Mouse (Mus musculus) forebrain, postnatal 0 days (tissue): ENCODE measurements around the gene Ostc. TPM values are rescaled to one million over a fixed set of nuclear protein-coding genes. Genes with fewer than 3 reads are reported as not detected.

Source experiments
- ATAC-seq: fragments of 200-750 bp; cut with Nextera tagmentation; 2 replicates; pipeline ENCODE4 v1.8.0; 2017; ENCODE audit warnings: mild to moderate bottlenecking, moderate library complexity
- DNase-seq: peaks from one replicate; pipeline ENCODE4 v3.0.0-alpha.2; 2015
- H3K27ac ChIP-seq: fragments of 300-500 bp; sonication (generic); 2 replicates; pipeline ENCODE4 v1.5.1; 2014; ENCODE audit warnings: low read depth, mild to moderate bottlenecking, antibody characterized with exemption, low read length, moderate library complexity, mixed read lengths
- H3K27me3 ChIP-seq: fragments of 300-500 bp; sonication (generic); 2 replicates; pipeline ENCODE4 v1.6.1; 2014; ENCODE audit warnings: mild to moderate bottlenecking, low read length, mixed read lengths; ENCODE audit not compliant: insufficient read depth
- H3K36me3 ChIP-seq: fragments of 300-500 bp; sonication (generic); 2 replicates; pipeline ENCODE4 v1.6.1; 2014; ENCODE audit warnings: mild to moderate bottlenecking, moderate library complexity; ENCODE audit not compliant: insufficient read depth
- H3K4me1 ChIP-seq: fragments of 300-500 bp; sonication (generic); 2 replicates; pipeline ENCODE4 v1.6.1; 2014; ENCODE audit warnings: antibody characterized with exemption; ENCODE audit not compliant: insufficient read depth
- H3K4me2 ChIP-seq: fragments of 300-500 bp; sonication (generic); 2 replicates; pipeline ENCODE4 v1.6.1; 2014; ENCODE audit warnings: low read depth, mild to moderate bottlenecking, moderate library complexity
- H3K4me3 ChIP-seq: fragments of 300-500 bp; sonication (generic); 2 replicates; pipeline ENCODE4 v1.5.1; 2014; ENCODE audit warnings: low read depth, low read length, mixed read lengths
- H3K9ac ChIP-seq: fragments of 300-500 bp; sonication (generic); 2 replicates; pipeline ENCODE4 v1.6.1; 2014; ENCODE audit warnings: mild to moderate bottlenecking
- H3K9me3 ChIP-seq: fragments of 300-500 bp; sonication (generic); 2 replicates; pipeline ENCODE4 v1.6.1; 2016; ENCODE audit warnings: low read length
- CTCF ChIP-seq: sonication (generic); IDR thresholded peaks from 2 replicates; pipeline ENCODE4 v1.5.1; 2016; ENCODE audit warnings: antibody characterized with exemption, control low read depth, low read depth
- WGBS: fragments of 180-500 bp; shearing (Covaris S2); extraction: QIAGEN DNeasy Blood & Tissue Kit; methylation state at CpG from one replicate; pipeline ENCODE4 v1.1.7; 2014; 5-methylcytosine and 5-hydroxymethylcytosine counted together
- polyA plus RNA-seq: library from polyadenylated mRNA; unstranded; fragments of >200 nt; fragmentation: Nextera tagmentation; extraction: Ambion mirVana; gene quantifications from 2 replicates; pipeline ENCODE4 v1.2.1, GENCODE M21; 2015
- total RNA-seq: library from RNA; depleted of rRNA; stranded (reverse); fragments of >200 nt; gene quantifications from 2 replicates; pipeline ENCODE4 v1.2.3, GENCODE M21; 2014; rRNA removed

The Ostc gene
- total RNA-seq = 118 and 146 TPM in 2 replicates
- polyA plus RNA-seq = 186 and 197 TPM in 2 replicates

DNA sequence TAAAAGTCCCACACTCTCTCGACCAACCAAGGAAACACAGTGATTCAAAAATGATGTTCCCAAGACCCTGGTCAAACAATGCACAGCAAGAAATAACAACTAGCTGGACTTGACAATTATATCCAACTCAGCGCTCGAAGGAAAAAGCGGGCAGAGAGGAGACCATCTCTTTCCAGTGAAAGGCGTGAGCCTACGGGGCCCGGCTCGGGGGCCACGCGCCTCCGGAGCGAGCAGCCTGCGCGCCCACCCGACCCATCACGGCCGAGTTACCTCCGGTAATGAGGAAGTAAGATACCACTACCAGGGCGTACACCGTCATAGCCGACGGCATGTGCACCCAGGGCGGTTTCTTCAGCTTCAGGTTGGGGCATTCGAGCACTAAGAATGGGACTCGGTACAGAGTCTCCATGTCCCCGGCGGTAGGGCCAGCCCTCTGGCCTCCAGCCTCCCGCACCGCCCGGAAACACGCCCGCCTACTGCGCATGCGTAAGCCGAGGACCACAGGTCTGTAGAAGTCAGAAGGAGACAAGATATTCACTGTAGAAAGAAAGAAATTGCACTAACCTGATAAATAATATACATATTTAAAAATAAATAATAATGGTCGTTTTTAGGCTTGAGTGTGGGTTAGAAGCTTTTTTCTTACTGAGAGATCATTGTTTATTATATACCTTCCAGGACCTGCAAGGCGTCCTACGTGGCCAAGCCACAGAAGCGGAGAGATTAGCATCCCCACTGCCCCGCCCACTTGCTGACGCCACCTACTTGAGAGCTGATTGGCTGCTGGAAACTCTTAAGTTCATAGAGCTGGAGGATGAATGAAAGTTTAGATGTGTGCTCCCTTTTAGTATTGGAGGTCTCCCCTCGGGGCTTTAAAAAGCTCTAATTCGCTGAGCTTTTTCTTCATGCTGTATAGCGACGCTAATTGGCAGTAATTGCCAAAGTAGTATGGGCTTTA is at the start of gene Ostc:
TSS of gene Ostc (minus strand) at position 478 of the 958 bp plus-strand sequence.
- peak within 1 kb of the TSS; percentile 55 for H3K4me2 ChIP-seq
- H3K4me1 ChIP-seq = 0 out of 2 replicates have a peak, but pooled peaks cover 7% of the 10 kb centered on the region
- H3K27ac ChIP-seq = peak within 1 kb of the TSS; percentile 85
- H3K36me3 ChIP-seq = no peaks in the 10 kb centered on the region
- TF ChIP-seq CTCF = no peak
- ATAC-seq = peak; percentile 98
- H3K9ac ChIP-seq = peak within 1 kb of the TSS; percentile 71
- H3K27me3 ChIP-seq = no peaks in the 10 kb centered on the region
- WGBS = 1% methylated on average over 45 of the region's 45 CpGs
- no peaks in the 10 kb centered on the region for H3K9me3 ChIP-seq
- DNase-seq = peak; percentile 97
- H3K4me3 ChIP-seq = peak within 1 kb of the TSS; percentile 82

DNA sequence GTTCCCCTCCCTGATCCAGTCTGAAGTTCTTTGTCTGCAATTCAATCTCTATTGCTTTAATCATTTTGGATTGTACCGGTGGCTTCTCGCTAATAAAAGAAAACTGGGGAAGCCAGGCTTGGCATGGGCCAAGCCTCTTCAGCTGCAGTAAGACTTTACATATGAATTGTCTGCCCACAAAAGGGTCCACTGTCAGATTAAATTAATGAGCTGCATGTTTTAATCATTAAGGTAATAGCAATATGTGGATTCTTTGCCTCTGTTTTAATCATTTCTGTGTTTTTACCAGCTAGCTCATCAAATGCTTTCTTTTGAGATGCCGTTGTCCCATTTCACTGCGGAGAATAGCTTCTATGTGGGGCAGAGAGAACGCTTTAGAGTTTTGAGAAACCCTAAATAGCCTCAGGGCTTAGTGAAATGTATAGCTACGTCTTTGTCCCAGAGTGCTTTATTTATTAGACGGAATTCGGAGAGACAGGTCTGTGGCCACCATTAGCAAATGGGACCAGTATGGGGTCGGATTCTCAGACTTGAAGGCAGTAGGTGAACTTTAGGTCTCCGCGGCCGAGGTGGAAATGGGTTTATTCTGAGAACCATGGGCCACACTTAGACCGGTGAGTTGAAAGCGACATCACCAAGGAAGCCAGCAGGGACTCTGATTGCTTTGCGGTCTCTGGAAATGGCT is 49.1 kb upstream of the Ostc start:
- Histone ChIP-seq H3K9ac (no peak overlapping the region), H3K27me3 (no peaks in the 10 kb centered on the region), H3K36me3 (no peaks in the 10 kb centered on the region), H3K9me3 (no peaks in the 10 kb centered on the region), H3K27ac (no peak overlapping the region), H3K4me1 (0 out of 2 replicates have a peak, but pooled peaks cover 4% of the 10 kb centered on the region), H3K4me3 (no peak overlapping the region), H3K4me2 (peak overlapping the region; percentile 33)
- no peak for TF ChIP-seq CTCF
- peak; percentile 59 for ATAC-seq
- 10% methylated on average over 15 of the region's 15 CpGs for WGBS
- peak; percentile 26 for DNase-seq

GRCm38 (mm10) chr3:130757117-130757852 is 48.0 kb upstream of the Ostc start:
- Histone ChIP-seq H3K27me3 (no peaks in the 10 kb centered on the region), H3K9me3 (no peaks in the 10 kb centered on the region), H3K4me2 (no peak overlapping the region), H3K27ac (no peak overlapping the region), H3K4me3 (no peak overlapping the region), H3K4me1 (0 out of 2 replicates have a peak, but pooled peaks cover 4% of the 10 kb centered on the region), H3K9ac (no peak overlapping the region), H3K36me3 (no peaks in the 10 kb centered on the region)
- ATAC-seq (no peak), DNase-seq (no peak)
- whole genome bisulfite sequencing = 35% methylated on average over 8 of the region's 8 CpGs
- TF ChIP-seq CTCF = no peak

- Histone ChIP-seq H3K36me3 (no peaks in the 10 kb centered on the region), H3K27me3 (no peaks in the 10 kb centered on the region), H3K27ac (no peak overlapping the region), H3K4me2 (no peak overlapping the region), H3K9ac (no peak overlapping the region), H3K9me3 (no peaks in the 10 kb centered on the region), H3K4me3 (no peak overlapping the region), H3K4me1 (no peaks in the 10 kb centered on the region)
- WGBS = 92% methylated on average over 3 of the region's 3 CpGs
- no peak for TF ChIP-seq CTCF
- DNase-seq (no peak), ATAC-seq (no peak)
Measured at GRCm38 (mm10) chr3:130749206-130749605, 40.0 kb upstream of the Ostc start.

- WGBS = 11% methylated on average over 10 of the region's 10 CpGs
- ATAC-seq = no peak
Measured at GRCm38 (mm10) chr3:130746673-130747619, 37.7 kb upstream of the Ostc start.

More at GRCm38 (mm10) chr3:130746673-130747619, 37.7 kb upstream of the Ostc start:
- Histone ChIP-seq H3K4me1 (no peaks in the 10 kb centered on the region), H3K4me2 (no peak overlapping the region), H3K36me3 (no peaks in the 10 kb centered on the region), H3K27me3 (no peaks in the 10 kb centered on the region), H3K9ac (no peak overlapping the region), H3K27ac (no peak overlapping the region), H3K9me3 (no peaks in the 10 kb centered on the region), H3K4me3 (no peak overlapping the region)
- no peak for TF ChIP-seq CTCF
- DNase-seq = peak; percentile 4
